In the genomic region with DNA sequence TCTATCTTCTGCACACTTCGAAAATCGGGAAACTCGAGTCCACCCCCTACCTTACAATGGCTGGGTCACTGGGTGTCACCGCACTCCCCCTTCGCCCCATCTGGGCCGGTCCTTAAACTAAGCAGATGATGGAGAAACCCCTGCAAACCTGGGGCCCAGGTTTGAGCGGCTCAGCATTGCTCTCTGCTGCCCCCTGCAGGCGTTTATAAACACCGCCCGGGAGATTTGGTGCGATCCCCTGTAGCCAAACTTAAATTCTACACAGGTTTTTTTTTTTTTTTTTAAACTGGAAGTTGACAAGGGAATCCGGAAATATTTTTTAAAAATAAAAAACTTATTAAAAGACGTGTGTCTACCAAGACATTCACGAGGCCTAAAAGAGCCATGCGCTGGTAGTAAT, we compare ENCODE assay signal across 9 mouse cellular contexts. TPM values are rescaled to one million over a fixed set of nuclear protein-coding genes. Genes with fewer than 3 reads are reported as not detected.
DNase-seq lines count a peak whose midpoint lies in the region; ATAC-seq and TF ChIP-seq lines count a peak whose summit lies in the region.
"Had no signal": no experiment of that assay in that cellular context is flagged by ENCODE, and none has a peak within 500 bp of the region (broad histone marks: within the 10 kb centered on the region; RNA-seq: fewer than 3 reads in every experiment).

No protein-coding gene starts in this region.

- WGBS in thymus, adult 2 months, result 13% methylated on average over 15 of the region's 15 CpGs
- WGBS in embryonic facial prominence, embryonic 11.5 days, result 13% methylated on average over 15 of the region's 15 CpGs
- 14% methylated on average over 15 of the region's 15 CpGs for WGBS in limb, embryonic 10.5 days

- no peak for TF ChIP-seq POLR2A in thymus, adult 2 months (IDR thresholded peaks at IDR 0.05; ENCODE audit: control insufficient read depth, extremely low read depth, insufficient read depth, low read length, poor library complexity)

- H3K4me3 ChIP-seq in thymus, adult 2 months (ENCODE audit: control insufficient read depth, insufficient read depth, low read length), result no peak overlapping the region
- no peak overlapping the region for H3K4me3 ChIP-seq in embryonic facial prominence, embryonic 11.5 days (ENCODE audit: low read depth, low read length)
- H3K4me3 ChIP-seq in limb, embryonic 10.5 days, result no peak overlapping the region
- H3K4me3 ChIP-seq: limb, embryonic 13.5 days had no signal

- intact Hi-C loops in heart, postnatal 10 days (cut with DNase I), result loop anchor here (1.0 to 10.0 kb wide), 5 partner anchors 21 to 441 kb away; no protein-coding TSS in a partner anchor

- ATAC-seq in embryonic facial prominence, embryonic 11.5 days (replicated peaks; ENCODE audit: insufficient number of reproducible peaks, low FRiP score, low TSS enrichment, low read depth), result no peak

- no peaks in the 10 kb centered on the region for H3K36me3 ChIP-seq in thymus, adult 2 months (ENCODE audit: control insufficient read depth, insufficient read depth, low read length)
- no peaks in the 10 kb centered on the region for H3K36me3 ChIP-seq in embryonic facial prominence, embryonic 11.5 days (replicated peaks; ENCODE audit: control insufficient read depth, insufficient read depth, low read depth, low read length)
- H3K36me3 ChIP-seq in limb, embryonic 10.5 days, result no peaks in the 10 kb centered on the region
- H3K36me3 ChIP-seq: limb, embryonic 13.5 days had no signal

- H3K4me2 ChIP-seq in embryonic facial prominence, embryonic 11.5 days (ENCODE audit: low read depth, low read length), result no peak overlapping the region
- H3K4me2 ChIP-seq: limb, embryonic 13.5 days had no signal

- H3K4me1 ChIP-seq in thymus, adult 2 months (replicated peaks; ENCODE audit: control insufficient read depth, insufficient read depth, low read length), result no peaks in the 10 kb centered on the region
- H3K4me1 ChIP-seq in embryonic facial prominence, embryonic 11.5 days (ENCODE audit: control insufficient read depth, insufficient read depth, low read length), result no peaks in the 10 kb centered on the region
- peaks cover 8% of the 10 kb centered on the region; the same call in 1 of the 2 replicates for H3K4me1 ChIP-seq in limb, embryonic 10.5 days

- TF ChIP-seq CTCF in thymus, adult 2 months (IDR thresholded peaks at IDR 0.05; ENCODE audit: borderline replicate concordance, control insufficient read depth, extremely low read depth, insufficient read depth, low read length, poor library complexity), result peak; percentile 84

- H3K9me3 ChIP-seq in embryonic facial prominence, embryonic 11.5 days (replicated peaks; ENCODE audit: control insufficient read depth, low read length), result no peaks in the 10 kb centered on the region
- no peaks in the 10 kb centered on the region for H3K9me3 ChIP-seq in limb, embryonic 10.5 days (replicated peaks)
- H3K9me3 ChIP-seq: limb, embryonic 13.5 days had no signal

- no peaks in the 10 kb centered on the region for H3K27me3 ChIP-seq in thymus, adult 2 months (ENCODE audit: control insufficient read depth, insufficient read depth, low read length)
- H3K27me3 ChIP-seq in embryonic facial prominence, embryonic 11.5 days (ENCODE audit: control insufficient read depth, insufficient read depth, low read length), result no peaks in the 10 kb centered on the region
- no peaks in the 10 kb centered on the region for H3K27me3 ChIP-seq in limb, embryonic 10.5 days (ENCODE audit: low read depth, poor library complexity, severe bottlenecking)

- no peak overlapping the region for H3K9ac ChIP-seq in embryonic facial prominence, embryonic 11.5 days (replicated peaks; ENCODE audit: low read length)
- H3K9ac ChIP-seq: limb, embryonic 13.5 days had no signal

- peak; percentile 24 to 61 for DNase-seq in heart, postnatal 10 days
- no peak for DNase-seq in heart, adult 8-10 months (ENCODE audit: low spot score)
- peak; percentile 6 for DNase-seq in thymus, adult 2 months
- DNase-seq in thymus, adult 18-20 months, result no peak
- DNase-seq in embryonic facial prominence, embryonic 11.5 days (ENCODE audit: low spot score), result peak; percentile 81
- peak; percentile 85 for DNase-seq in limb, embryonic 10.5 days (ENCODE audit: low spot score)
- DNase-seq in retina, postnatal 7 days (ENCODE audit: low read depth, low spot score), result peak; percentile 42
- DNase-seq in layer of hippocampus, adult 9-10 months (ENCODE audit: low spot score), result no peak

- no peak overlapping the region for H3K27ac ChIP-seq in thymus, adult 2 months (ENCODE audit: control insufficient read depth, insufficient read depth, low read length)
- no peak overlapping the region for H3K27ac ChIP-seq in embryonic facial prominence, embryonic 11.5 days (replicated peaks; ENCODE audit: low read depth, low read length)
- H3K27ac ChIP-seq in limb, embryonic 10.5 days, result no peak overlapping the region
- H3K27ac ChIP-seq: limb, embryonic 13.5 days had no signal

RNA-seq across cellular contexts. Expression of a gene that starts 53.3 kb away (rescaled TPM):
- total RNA-seq in heart, postnatal 10 days (2021), result 100 to 1,000 TPM; 155 to 178 TPM
- 100 to 1,000 TPM; 427 to 604 (median 541) TPM for total RNA-seq in heart, adult 8-10 months (2022)
- 19.5 and 48.9 TPM in 2 replicates for polyA plus RNA-seq in thymus, adult 2 months (2012; rRNA removed)
- polyA plus RNA-seq in embryonic facial prominence, embryonic 11.5 days (2014; fragmentation: Nextera tagmentation; extraction: Ambion mirVana), result 6.7 and 9.1 TPM in 2 replicates
- 8.8 and 9.7 TPM in 2 replicates for polyA plus RNA-seq in limb, embryonic 10.5 days (2016; fragmentation: Nextera tagmentation; extraction: Ambion mirVana)

Comparison
In these comparisons a context has a peak if more than half of its experiments do, and no peak if none do; other contexts are left out.
1. DNase-seq: peak in heart, postnatal 10 days (2 of 2), thymus, adult 2 months (single experiment), embryonic facial prominence, embryonic 11.5 days (single experiment), limb, embryonic 10.5 days (single experiment) and retina, postnatal 7 days (single experiment); none in heart, adult 8-10 months (single experiment), thymus, adult 18-20 months (0 of 2) and layer of hippocampus, adult 9-10 months (single experiment).